Mouse (Mus musculus) stomach, embryonic 14.5 days (tissue): ENCODE results near the gene Mustn1. TPM values are rescaled to one million over a fixed set of nuclear protein-coding genes. Genes with fewer than 3 reads are reported as not detected.
A peak's percentile ranks its signal among the peaks of the same experiment; 100 is the strongest.

Experiments
- ATAC-seq: fragments of 200-750 bp; cut with Nextera tagmentation; 2 replicates; pipeline ENCODE4 v1.8.0; 2017; ENCODE audit warnings: low read depth, moderate TSS enrichment; ENCODE audit not compliant: insufficient number of reproducible peaks, insufficient read depth, low FRiP score
- H3K27ac ChIP-seq: fragments of 300-500 bp; sonication (generic); 2 replicates; pipeline ENCODE4 v1.5.1; 2014; ENCODE audit warnings: mild to moderate bottlenecking, low read length, moderate library complexity, mixed read lengths
- H3K27me3 ChIP-seq: fragments of 300-500 bp; sonication (generic); 2 replicates; pipeline ENCODE4 v1.6.1; 2014; ENCODE audit warnings: low read length, control low read depth, mixed read lengths; ENCODE audit not compliant: control insufficient read depth, insufficient read depth
- H3K36me3 ChIP-seq: fragments of 300-500 bp; sonication (generic); 2 replicates; pipeline ENCODE4 v1.6.1; 2014; ENCODE audit warnings: mild to moderate bottlenecking, control low read depth, low read length, moderate library complexity, mixed read lengths; ENCODE audit not compliant: control insufficient read depth, insufficient read depth
- H3K4me1 ChIP-seq: fragments of 300-500 bp; sonication (generic); 2 replicates; pipeline ENCODE4 v1.6.1; 2014; ENCODE audit warnings: low read length, control low read depth, mixed read lengths; ENCODE audit not compliant: control insufficient read depth, insufficient read depth
- H3K4me2 ChIP-seq: fragments of 300-500 bp; sonication (generic); replicated peaks from 2 replicates; pipeline ENCODE4 v1.6.1; 2014; ENCODE audit warnings: low read depth, low read length, control low read depth
- H3K4me3 ChIP-seq: fragments of 300-500 bp; sonication (generic); 2 replicates; pipeline ENCODE4 v1.5.1; 2014; ENCODE audit warnings: low read depth, low read length, control low read depth
- H3K9ac ChIP-seq: fragments of 300-500 bp; sonication (generic); replicated peaks from 2 replicates; pipeline ENCODE4 v1.6.1; 2014; ENCODE audit warnings: low read depth, mild to moderate bottlenecking, control low read depth, low read length, moderate library complexity, mixed read lengths
- H3K9me3 ChIP-seq: fragments of 300-500 bp; sonication (generic); 2 replicates; pipeline ENCODE4 v1.6.1; 2016; ENCODE audit warnings: low read depth, low read length, control low read depth; ENCODE audit not compliant: control insufficient read depth
- WGBS: fragments of 180-500 bp; shearing (Covaris S2); extraction: QIAGEN DNeasy Blood & Tissue Kit; methylation state at CpG from one replicate; pipeline ENCODE4 v1.1.7; 2014; 5-methylcytosine and 5-hydroxymethylcytosine counted together
- polyA plus RNA-seq: library from polyadenylated mRNA; unstranded; fragments of >200 nt; fragmentation: Nextera tagmentation; extraction: Ambion mirVana; gene quantifications from 2 replicates; pipeline ENCODE4 v1.2.1, GENCODE M21; 2014

Gene Mustn1
- polyA plus RNA-seq = 3.7 and 4.7 TPM in 2 replicates

DNA sequence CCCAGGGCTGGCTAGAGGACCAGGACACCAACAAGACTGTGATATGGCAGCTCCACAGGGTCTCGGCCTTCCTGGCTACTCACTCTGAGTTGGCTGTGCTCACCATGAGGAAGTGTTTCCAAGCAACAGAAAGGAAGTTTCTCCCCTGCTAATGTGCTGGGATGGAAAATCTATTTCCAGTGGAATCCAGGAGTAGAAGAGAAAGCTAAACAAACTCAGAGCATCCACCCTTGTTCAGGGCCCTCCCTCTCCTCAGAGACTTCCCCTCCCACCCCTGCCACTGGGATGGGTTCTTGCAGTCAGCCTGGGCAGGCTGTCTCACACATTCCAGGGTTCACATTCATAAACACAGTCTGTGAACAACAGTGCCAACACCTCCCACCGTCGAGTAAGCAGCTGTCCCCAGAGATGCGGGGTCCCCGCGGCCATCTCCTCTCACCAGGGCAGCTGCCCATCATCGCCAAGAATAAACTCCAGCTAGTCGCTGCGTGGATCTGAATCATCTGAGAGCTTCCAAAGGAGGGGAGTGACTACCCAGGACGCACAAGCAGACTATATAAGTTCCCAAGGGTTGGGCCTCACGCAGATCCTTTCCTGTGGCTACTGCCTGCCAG, at the start of gene Mustn1:
Gene Mustn1 (plus strand): TSS at position 243 of the 614 bp plus-strand sequence.
- WGBS = 55% methylated on average over 11 of the region's 11 CpGs
- Histone ChIP-seq H3K36me3 (peaks cover 7% of the 10 kb centered on the region; the same call in 1 of the 2 replicates), H3K9me3 (no peaks in the 10 kb centered on the region), H3K27ac (peak within 1 kb of the TSS; percentile 52; the same call in 1 of the 2 replicates), H3K4me3 (no peak within 1 kb of the TSS), H3K4me2 (no peak within 1 kb of the TSS), H3K4me1 (peaks cover 12% of the 10 kb centered on the region), H3K27me3 (no peaks in the 10 kb centered on the region), H3K9ac (no peak within 1 kb of the TSS)
- ATAC-seq = peak; percentile 29; the same call in 1 of the 2 replicates

DNA sequence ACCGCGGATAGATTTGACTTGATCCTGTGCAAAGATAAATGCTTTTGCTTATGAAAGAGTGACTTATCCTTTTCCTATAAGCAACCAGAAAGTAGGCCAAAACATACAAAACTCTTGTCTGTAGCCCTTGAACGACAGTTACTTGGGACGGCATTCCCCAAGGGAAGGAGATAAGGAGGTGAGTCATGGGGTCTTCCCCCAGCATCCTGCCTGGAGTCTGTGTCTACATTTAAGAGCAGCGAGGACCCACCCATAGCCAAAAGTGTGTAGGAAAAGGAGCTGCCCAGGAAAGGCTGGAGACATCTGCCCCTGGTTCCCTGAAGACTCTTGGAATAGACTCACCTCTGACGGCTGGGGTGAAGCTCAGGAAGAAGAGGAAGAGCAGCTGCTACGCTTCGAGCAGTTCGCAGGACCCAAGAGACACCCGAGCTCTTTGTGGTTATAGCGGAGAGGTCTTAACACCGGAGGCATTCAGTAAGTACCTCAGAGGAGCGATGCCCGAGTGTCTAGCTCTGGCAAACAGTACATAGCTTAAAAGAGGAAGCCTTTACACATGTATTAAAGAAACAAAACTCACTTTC, 41.5 kb upstream of the Mustn1 start:
- 88% methylated on average over 14 of the region's 14 CpGs for WGBS
- no peak overlapping the region for H3K9ac ChIP-seq

DNA sequence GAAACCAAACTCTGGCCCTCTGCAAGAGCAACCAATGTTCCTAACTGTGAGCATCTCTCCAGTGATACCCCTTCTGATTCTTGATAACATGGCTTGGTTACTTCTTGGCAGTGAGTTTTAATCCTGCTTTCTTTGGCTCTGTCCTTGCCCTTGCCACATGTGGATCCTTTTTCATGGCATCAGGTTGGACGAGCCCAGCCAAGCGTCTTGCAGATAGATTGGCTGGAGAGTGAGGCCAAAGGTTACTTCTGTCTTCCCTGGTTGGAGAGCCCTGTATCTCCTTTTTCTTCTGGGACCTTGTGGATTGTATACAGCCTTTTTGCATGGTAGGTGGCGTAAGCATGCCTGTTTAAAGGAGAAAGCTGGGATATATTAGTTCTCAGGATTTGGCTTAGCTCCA, 35.3 kb upstream of the Mustn1 start:
- no peak overlapping the region for H3K27ac ChIP-seq
- no peaks in the 10 kb centered on the region for H3K4me1 ChIP-seq
- H3K36me3 ChIP-seq = no peaks in the 10 kb centered on the region
- H3K4me3 ChIP-seq = no peak overlapping the region
- 87% methylated on average over 3 of the region's 3 CpGs for WGBS
- H3K9ac ChIP-seq = no peak overlapping the region
- no peaks in the 10 kb centered on the region for H3K27me3 ChIP-seq
- H3K9me3 ChIP-seq = no peaks in the 10 kb centered on the region
- H3K4me2 ChIP-seq = no peak overlapping the region
- no peak for ATAC-seq

More for the DNA sequence above, 41.5 kb upstream of the Mustn1 start:
- ATAC-seq = no peak
- H3K4me2 ChIP-seq = no peak overlapping the region
- no peaks in the 10 kb centered on the region for H3K4me1 ChIP-seq
- H3K4me3 ChIP-seq = no peak overlapping the region
- no peaks in the 10 kb centered on the region for H3K9me3 ChIP-seq
- no peak overlapping the region for H3K27ac ChIP-seq
- H3K36me3 ChIP-seq = no peaks in the 10 kb centered on the region
- H3K27me3 ChIP-seq = no peaks in the 10 kb centered on the region

DNA sequence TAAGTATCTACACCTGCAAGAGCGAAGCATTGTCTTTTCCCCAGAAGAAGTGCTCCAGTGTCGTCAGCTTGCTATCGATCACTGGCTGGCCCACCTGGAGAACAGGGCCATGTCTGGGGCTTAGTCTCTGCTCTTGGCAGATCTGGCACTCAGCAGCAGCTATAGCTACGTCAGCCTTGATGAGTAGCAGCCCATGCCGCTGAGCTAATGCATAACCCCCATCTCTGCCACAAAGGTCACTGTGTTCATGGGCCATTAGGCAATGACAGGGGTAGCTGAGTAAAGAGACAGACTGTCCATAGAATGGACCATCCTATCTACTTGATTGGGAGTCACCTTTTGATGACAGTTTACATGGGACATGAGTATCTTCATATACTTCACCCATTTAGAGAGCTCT, 28.5 kb upstream of the Mustn1 start:
- Histone ChIP-seq H3K9me3 (no peaks in the 10 kb centered on the region), H3K4me1 (no peaks in the 10 kb centered on the region), H3K4me2 (no peak overlapping the region), H3K9ac (no peak overlapping the region), H3K27me3 (no peaks in the 10 kb centered on the region), H3K27ac (no peak overlapping the region), H3K36me3 (no peaks in the 10 kb centered on the region), H3K4me3 (no peak overlapping the region)
- WGBS = 85% methylated on average over 5 of the region's 5 CpGs
- no peak for ATAC-seq

DNA sequence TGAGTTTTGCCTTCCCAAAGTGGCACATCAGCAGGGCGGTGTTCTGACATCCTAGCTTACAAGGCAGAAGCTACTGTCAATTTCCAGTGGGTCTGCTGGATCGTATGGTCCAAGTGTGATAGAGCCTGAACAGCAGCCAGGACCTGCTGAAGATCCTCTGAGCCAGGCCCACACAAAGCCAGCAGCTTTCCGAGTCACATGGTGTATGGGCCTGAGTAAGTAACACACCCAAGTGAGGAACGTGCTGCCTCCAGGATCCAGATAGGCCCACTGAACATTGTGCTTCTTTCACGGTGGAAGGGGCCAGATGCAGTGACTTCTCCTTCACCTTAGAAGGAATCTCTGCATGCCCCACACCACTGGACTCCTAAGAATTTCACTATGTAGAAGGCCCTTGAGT, 26.7 kb upstream of the Mustn1 start:
- Histone ChIP-seq H3K4me3 (no peak overlapping the region), H3K4me1 (no peaks in the 10 kb centered on the region), H3K4me2 (no peak overlapping the region), H3K9me3 (no peaks in the 10 kb centered on the region), H3K27me3 (no peaks in the 10 kb centered on the region), H3K36me3 (no peaks in the 10 kb centered on the region), H3K27ac (no peak overlapping the region), H3K9ac (no peak overlapping the region)
- 84% methylated on average over 5 of the region's 5 CpGs for WGBS
- no peak for ATAC-seq

DNA sequence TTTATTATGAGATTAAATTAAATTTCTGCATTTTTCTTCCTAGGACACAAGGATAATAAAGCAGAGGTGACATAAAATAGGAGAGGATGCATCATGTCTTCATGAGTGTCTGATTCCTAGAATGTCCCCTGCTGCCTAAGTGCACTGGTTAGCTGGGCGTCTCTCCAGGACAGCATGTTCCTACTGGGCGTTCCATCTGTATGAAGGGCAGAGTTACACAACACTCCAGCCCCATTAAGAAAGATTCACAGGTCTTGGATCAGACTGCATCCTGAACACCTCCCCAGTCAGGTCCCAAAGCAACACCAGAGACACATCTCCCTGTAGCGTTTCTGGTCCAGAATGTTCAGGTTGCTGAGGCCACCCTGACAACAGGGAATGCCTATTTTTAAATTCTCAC, 23.7 kb upstream of the Mustn1 start:
- 89% methylated on average over 3 of the region's 3 CpGs for WGBS
- no peaks in the 10 kb centered on the region for H3K36me3 ChIP-seq

DNA sequence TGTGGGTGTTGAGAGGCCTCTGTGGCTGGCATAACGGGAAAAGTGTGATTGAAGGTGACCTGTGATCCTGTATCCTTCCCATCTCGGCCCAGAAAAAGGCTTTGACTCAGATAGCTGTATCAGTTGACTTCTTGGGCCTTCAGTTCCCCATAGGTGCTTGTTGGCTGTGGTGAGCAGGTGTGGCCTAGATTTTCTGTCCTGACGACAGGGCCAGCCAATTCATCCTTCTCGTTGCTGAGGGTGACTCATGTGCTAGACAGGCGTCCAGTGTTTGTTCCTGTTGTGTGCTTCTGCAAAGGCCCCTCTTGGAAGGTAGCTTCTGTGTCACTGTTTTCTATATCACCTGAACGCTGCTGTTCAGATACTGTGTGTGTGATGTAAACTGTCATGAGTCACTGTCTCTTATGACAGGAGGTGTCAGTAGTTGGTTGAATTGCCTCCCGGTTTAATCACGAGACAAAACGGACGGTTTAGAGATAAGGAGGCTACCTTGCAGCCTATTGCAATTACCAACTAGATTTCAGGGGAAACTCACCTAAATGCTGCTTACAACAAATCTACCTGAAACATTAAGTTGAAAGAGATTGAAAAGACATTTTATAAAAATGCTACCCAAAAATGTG, 22.0 kb upstream of the Mustn1 start:
- ATAC-seq = no peak
- Histone ChIP-seq H3K27ac (no peak overlapping the region), H3K36me3 (no peaks in the 10 kb centered on the region), H3K27me3 (no peaks in the 10 kb centered on the region), H3K4me3 (no peak overlapping the region), H3K9me3 (no peaks in the 10 kb centered on the region), H3K4me2 (no peak overlapping the region), H3K9ac (no peak overlapping the region), H3K4me1 (peaks cover 10% of the 10 kb centered on the region)
- 74% methylated on average over 10 of the region's 10 CpGs for WGBS

More for the DNA sequence above, 23.7 kb upstream of the Mustn1 start:
- H3K4me3 ChIP-seq = no peak overlapping the region
- H3K9me3 ChIP-seq = no peaks in the 10 kb centered on the region
- ATAC-seq = no peak
- H3K4me2 ChIP-seq = no peak overlapping the region
- H3K4me1 ChIP-seq = no peaks in the 10 kb centered on the region
- no peak overlapping the region for H3K27ac ChIP-seq
- H3K27me3 ChIP-seq = no peaks in the 10 kb centered on the region
- no peak overlapping the region for H3K9ac ChIP-seq

DNA sequence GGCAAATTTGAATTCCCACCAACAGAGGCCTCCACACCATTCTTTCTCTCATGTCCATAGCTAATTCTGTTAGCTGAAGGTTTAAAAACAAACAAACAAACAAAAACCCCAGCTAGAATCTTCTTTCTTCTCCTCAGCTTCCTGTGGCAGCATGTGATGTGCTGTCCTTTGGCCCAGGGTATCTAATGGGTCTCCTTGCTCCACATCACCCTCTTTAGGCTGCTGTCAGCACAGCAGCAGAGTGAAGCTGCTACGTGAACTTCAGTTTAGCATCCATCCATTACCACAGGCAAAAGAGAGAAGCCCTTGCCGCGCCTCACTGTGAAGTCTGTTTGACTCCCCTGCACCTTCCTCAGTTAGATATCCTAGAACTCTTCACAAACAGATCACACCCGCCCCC, 21.0 kb upstream of the Mustn1 start:
- H3K36me3 ChIP-seq = no peaks in the 10 kb centered on the region
- no peak for ATAC-seq
- no peak overlapping the region for H3K4me2 ChIP-seq
- H3K27me3 ChIP-seq = no peaks in the 10 kb centered on the region
- H3K9ac ChIP-seq = no peak overlapping the region
- H3K27ac ChIP-seq = no peak overlapping the region
- H3K4me3 ChIP-seq = no peak overlapping the region
- no peaks in the 10 kb centered on the region for H3K9me3 ChIP-seq
- 68% methylated on average over 4 of the region's 4 CpGs for WGBS
- H3K4me1 ChIP-seq = peaks cover 10% of the 10 kb centered on the region
